Mouse (Mus musculus) layer of hippocampus, adult 18-20 months (tissue): ENCODE measurements around the gene Srebf2. TPM values are rescaled to one million over a fixed set of nuclear protein-coding genes. Genes with fewer than 3 reads are reported as not detected.
"Not testable (repeated sequence)": the region's sequence is repeated elsewhere in the genome, so short reads cannot be mapped to it uniquely, and the experiment has no call there.

Source experiments
- DNase-seq, 2 experiments: peaks; one replicate each; pipeline ENCODE4 v3.0.0; 2022; ENCODE audit warnings: low spot score in 2 of 2
- long read RNA-seq: library from polyadenylated mRNA; stranded (forward); transcript quantifications from one replicate; pipeline ENCODE4 v2.0.0, GENCODE M21; 2021
- total RNA-seq, 2 experiments: library from RNA; stranded (reverse); gene quantifications; 2 replicates each; pipeline ENCODE4 v1.2.3; 2021

The Srebf2 gene
- 100 to 1,000 TPM; 175 to 189 TPM for total RNA-seq
- long read RNA-seq, full-length matches to known transcripts, result 93 of 179 reads
- long read RNA-seq, partial matches to known transcripts, result 46 of 179 reads
- long read RNA-seq, other reads (novel, unspliced or antisense), result 40 of 179 reads

DNA sequence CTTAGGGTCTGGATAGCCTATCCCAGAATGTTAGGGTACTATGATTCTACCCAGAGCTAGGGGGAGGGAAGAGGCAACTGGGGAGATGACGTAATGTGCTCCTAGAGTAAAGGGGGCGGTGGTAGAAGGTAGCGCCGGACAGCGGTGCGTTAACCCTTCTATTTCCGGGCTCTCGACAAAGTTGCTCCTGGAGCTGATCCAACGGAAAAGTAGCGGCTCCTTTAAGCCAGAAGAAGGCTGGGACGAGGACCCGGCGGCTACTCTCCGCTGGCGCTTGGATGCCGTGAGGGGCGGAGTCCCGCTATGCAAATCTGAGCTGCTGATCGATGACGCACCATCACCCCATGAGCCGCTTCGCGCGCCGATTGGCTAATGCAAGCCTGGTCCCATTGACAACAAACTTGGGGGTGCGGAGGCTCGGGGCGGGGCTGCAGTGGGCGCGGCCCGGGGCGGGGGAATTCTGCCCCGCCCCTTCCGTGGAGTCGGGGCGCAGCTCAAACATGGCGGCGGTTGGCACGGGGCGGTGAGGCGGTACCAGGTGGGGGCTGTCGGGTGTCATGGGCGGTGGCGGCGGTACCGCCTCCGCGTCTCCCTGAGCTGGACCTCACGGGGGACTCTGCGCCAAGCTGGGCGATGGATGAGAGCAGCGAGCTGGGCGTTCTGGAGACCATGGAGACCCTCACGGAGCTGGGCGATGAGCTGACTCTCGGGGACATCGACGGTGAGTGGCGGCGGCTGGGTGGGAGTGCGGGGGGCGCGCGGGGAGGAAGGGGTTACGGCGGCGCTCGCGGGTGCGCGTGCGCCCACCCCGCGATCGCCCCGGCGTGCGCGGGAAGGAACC lies at the start of gene Srebf2:
Gene Srebf2, plus strand, starts transcription at position 412 of the 841 bp plus-strand sequence.
- DNase-seq, result peak; percentile 99

DNA sequence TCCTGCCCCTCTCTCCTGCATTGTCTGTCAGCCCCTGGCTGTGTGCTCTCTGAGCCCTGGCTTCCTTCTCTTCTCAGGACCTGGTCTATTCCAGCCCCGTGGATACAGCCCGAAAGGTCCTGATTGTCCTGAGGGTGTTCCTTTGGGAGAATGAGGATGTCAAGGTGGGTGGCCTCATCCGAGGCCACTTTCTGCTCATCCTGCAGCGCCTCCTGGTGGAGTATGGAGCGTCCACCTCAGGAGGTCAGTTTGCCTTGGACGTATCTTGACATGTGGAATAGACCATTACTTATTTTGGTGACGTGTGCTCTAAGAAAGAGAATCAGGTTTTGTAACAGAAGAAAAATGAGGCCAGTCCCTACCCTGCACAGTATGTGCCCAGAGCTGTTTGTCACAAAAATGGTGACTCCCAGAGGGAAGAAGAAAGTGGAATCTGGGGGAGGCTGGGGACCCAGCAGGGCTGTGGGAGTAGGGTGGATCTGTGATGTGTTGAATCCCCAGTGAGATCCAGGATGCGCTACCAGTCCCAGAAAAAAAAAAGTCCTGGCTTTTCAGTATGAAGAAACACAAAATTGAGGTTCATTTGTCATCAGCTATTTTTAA lies 39.9 kb upstream of the Srebf2 start:
- peak; percentile 56 to 81 for DNase-seq

DNA sequence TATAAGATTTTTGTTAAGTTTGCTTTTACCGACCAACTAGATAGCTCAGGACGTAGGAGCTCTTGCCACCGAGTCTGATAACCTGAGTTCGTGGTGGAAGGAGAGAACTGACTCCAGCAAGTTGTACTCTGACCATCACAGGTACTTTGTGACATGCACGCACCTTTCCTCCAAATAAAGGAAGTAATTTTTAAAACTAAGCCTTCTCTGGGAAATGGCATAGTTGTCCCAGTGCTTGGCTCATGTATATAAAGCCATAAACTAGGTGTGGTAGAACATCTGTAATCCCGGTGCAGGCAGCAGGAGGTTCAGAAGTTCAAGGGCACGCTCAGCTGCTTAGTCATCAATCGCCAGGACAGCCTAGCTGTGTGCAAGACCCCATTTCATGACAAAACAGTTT lies 26.4 kb upstream of the Srebf2 start:
- no peak for DNase-seq

DNA sequence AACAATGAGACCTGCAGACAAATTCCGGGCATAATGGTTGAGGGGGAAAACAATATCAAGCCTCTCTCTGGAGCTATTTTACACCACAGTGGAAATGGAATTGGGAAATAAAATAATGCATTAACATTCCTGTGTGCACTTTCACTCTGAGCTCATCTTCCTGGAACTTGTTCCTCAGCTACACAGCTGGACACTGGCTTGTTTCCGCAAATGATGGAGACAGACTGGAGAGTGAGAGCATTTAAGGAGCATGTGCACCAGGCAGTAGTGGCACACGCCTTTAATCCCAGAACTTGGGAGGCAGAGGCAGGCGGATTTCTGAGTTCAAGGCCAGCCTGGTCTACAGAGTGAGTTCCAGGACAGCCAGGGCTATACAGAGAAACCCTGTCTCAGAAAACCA lies 20.3 kb upstream of the Srebf2 start:
- DNase-seq, result not testable (repeated sequence)

GRCm38 (mm10) chr15:82127426-82128374 lies 19.3 kb upstream of the Srebf2 start, which contains the start of gene Ccdc134:
Gene Ccdc134 (plus strand): TSS chr15:82127922.
- DNase-seq, result peak; percentile 92 to 98

DNA sequence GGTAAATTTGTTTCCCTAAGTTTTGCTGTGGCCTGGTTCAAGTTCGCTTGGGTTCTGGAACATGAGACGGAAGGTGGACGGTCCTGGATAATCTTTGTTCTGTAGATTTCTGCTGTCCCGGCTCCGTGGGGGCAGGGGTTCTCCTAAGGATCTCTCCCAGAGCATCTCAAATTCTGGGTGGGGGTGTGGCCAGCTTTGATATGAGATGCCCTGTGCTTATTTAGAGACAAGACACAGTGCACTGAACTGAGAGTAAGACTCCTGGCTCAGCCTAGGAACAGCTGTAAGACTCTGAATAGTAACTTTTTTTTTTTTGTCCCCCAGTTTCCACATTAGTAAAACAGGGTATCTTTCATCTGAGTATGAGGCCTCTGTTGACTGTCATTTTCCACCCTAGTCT lies 18.6 kb upstream of the Srebf2 start:
- no peak for DNase-seq

DNA sequence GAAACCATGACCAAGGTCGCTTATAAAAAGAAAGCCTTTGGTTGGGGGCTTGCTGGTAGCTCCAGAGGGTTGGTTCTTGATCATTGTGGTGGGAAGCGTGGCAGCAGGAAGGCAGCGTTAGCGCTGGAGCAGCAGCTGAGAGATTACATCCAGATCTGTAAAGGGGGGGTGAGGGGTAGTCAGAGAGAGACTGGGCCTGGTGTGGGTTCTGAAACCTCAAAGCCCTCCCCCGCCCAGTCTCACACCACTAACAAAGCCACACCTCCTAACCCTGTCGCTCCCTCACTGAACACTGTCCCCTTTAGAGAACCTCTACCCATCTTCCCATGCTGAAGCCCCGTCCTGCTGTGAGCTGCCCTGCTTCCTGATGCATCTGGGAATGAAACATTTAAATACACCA lies 16.4 kb upstream of the Srebf2 start:
- DNase-seq, result no peak

- DNase-seq, result peak in 1 of 2 experiments; percentile 60
These were observed 11.6 kb upstream of the Srebf2 start for GRCm38 (mm10) chr15:82135372-82135771.

- DNase-seq, result peak in 1 of 2 experiments; percentile 81
These were observed 8.4 kb upstream of the Srebf2 start for GRCm38 (mm10) chr15:82138565-82138964.

- no peak for DNase-seq
These were observed 7.8 kb upstream of the Srebf2 start for GRCm38 (mm10) chr15:82139196-82139595.

GRCm38 (mm10) chr15:82140355-82140754 lies 6.6 kb upstream of the Srebf2 start:
- DNase-seq, result no peak

GRCm38 (mm10) chr15:82144157-82144556 lies 2.8 kb upstream of the Srebf2 start:
- no peak for DNase-seq

DNA sequence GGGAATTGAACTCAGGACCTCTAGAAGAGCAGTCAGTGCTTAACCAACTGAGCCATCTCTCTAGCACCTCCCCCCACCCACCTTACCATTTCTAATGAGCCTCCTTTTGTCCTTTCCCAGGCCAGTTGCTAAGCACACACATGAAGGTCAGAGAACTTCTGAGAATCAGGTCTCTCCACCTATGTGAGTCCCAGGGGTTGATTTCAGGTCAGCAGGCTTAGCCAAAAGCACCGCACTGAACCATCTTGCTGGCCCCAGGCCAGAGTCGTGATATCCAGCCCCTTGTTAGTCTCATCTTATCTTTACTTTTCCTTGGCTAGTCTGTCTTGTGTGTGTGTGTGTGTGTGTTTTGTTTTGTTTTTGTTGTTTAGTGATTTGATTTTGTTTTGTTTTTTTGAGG lies 1.6 kb upstream of the Srebf2 start:
- no peak for DNase-seq

DNA sequence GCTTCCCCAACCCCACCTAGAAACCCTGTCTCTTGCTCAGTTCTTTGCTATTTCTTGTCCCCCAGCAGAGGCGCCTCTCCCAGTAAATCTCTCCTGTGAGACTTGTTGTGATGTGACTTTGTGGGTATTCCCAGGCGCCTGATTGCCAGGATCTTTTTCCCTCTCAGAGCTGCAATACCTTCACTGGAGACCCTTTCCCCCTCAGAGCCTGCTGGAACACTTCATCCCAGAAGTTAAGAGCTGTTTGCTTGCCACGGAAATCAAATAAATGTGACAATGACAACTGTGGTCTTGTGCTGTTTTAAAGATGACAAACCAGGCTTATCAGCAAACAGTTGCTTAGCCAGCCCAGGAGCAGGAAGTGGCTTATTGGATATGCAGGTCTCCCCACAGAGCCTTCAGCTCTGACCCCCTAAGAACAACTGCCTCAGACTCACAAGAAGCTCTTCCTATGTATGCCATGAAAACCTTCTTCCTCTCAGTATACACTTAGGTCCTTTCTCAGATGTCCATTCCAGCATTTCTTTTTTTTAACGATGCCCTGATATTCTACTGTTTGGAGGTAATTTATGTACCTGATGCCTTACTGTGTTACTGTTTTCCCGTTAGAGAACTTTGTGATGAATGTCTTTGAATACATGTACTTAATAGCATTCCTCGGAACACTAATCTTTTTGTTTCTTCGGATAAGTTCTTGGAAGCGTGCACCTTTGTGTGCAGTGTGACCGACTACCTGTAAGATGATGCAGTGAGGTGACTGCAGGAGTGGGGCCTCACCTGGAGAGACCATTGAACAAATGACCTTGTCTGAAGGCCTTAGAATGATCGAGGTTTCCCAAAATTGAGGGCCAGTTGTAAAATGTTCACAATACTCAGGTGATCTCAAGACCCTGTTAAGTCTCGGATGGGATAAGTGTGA lies 871 bp upstream of the Srebf2 start:
- DNase-seq, result no peak

- DNase-seq, result peak; percentile 53 to 59
These were observed 680 bp downstream of the Srebf2 start for GRCm38 (mm10) chr15:82147611-82148111.

DNA sequence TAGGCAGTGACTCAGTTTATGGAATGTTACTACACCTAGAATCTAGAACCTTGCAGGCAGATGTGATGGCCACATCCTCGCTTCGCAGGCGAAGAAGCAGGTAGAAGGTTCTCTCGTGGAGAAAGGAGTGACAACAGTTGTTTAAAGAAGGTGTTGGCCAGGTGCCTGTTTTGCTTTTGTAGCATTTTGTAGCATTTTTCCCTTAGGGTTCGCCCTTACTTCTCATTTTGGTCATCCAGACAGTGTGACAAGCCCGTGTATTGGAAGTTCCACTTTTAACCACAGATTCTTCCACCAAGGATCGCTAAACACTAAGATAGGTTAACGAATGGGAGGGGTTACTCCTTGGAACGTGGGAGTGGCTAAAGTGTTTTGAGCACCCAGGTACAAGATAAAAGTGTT lies 1.5 kb downstream of the Srebf2 start:
- DNase-seq, result no peak

DNA sequence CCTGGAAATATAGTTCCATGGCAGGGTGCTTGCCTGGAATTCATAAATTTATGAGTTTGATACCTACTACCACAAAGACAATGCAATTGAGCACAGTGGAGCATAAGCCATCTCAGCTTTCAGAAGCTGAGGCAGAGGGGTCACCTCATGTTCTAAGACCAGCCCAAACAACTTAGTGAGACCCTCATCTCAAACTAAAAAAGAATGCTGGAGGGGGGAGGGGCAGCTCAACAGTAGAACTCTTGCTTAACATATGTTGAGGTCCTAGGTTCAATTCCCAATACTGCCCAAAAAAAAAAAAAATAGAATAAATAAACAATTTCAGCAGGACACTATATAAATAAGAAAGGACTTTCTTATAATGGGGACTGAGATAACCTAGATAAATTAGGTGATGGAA lies 3.1 kb downstream of the Srebf2 start:
- no peak for DNase-seq

GRCm38 (mm10) chr15:82151176-82151575 lies 4.2 kb downstream of the Srebf2 start:
- DNase-seq, result no peak

DNA sequence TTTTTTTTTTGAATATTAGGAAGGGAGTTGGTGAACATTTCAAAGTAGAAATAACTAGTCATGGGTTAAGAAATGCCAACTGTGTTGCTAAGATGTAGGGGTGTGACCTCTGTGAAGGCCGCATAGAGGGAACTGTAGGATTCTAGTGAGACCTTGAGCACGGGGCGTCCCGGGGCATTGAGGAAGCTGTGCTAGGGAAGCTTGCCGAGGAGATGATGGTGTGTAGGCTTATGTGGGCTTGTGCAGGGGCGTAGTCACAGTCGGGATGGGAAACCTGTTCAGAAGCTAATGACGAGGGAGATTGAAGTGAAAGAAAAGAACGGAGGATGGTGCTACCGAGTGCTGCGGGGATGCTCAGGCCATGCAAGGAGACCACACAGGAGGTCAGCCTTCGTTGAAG lies 5.0 kb downstream of the Srebf2 start:
- DNase-seq, result no peak

GRCm38 (mm10) chr15:82152435-82152834 lies 5.5 kb downstream of the Srebf2 start:
- no peak for DNase-seq
